Mouse (Mus musculus): Measurements from ENCODE around the gene Sorcs1. TPM values are rescaled to one million over a fixed set of nuclear protein-coding genes. Genes with fewer than 3 reads are reported as not detected.

Sorcs1 gene
- polyA plus RNA-seq, 1 experiment from 2014 or later, result 3.5 TPM

DNA sequence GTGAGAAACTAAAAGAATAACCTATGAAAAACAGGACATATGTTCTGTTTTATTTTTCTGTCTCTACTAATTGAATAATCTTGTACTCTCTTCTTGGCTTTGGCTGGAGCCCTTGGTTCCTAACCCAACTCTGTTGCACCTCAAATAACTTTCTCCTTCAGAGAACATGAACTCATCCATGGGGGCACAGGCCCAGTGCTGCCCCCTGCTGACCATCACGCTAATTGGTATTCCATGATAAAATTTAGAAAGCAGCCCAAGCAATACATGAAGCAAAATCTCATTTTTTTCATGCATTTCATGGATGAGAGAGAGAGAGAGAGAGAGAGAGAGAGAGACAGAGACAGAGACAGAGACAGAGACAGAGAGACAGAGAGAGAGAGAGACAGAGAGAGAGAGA lies 255.5 kb downstream of the Sorcs1 start:
- Histone ChIP-seq H3K4me1 (ENCODE audit: control insufficient read depth, insufficient read depth, low read length) (no peaks in the 10 kb centered on the region; the same call in 1 of the 2 replicates), H3K9me3 (ENCODE audit: control insufficient read depth, low read length) (no peaks in the 10 kb centered on the region), H3K27ac (replicated peaks; ENCODE audit: low read depth, low read length) (no peak overlapping the region), H3K27me3 (replicated peaks; ENCODE audit: control insufficient read depth, insufficient read depth, low read length) (0 out of 2 replicates have a peak, but pooled peaks cover 3% of the 10 kb centered on the region), H3K4me3 (ENCODE audit: low read depth, low read length) (no peak overlapping the region), H3K9ac (ENCODE audit: low read depth, low read length) (no peak overlapping the region), H3K36me3 (ENCODE audit: control insufficient read depth, insufficient read depth, low read length) (no peaks in the 10 kb centered on the region), H3K4me2 (ENCODE audit: low read depth, low read length) (no peak overlapping the region)
- DNase-seq (ENCODE audit: low spot score), result no peak
- 70% methylated on average over 1 of the region's 1 CpGs for WGBS
- no peak for ATAC-seq (ENCODE audit: low read depth)

DNA sequence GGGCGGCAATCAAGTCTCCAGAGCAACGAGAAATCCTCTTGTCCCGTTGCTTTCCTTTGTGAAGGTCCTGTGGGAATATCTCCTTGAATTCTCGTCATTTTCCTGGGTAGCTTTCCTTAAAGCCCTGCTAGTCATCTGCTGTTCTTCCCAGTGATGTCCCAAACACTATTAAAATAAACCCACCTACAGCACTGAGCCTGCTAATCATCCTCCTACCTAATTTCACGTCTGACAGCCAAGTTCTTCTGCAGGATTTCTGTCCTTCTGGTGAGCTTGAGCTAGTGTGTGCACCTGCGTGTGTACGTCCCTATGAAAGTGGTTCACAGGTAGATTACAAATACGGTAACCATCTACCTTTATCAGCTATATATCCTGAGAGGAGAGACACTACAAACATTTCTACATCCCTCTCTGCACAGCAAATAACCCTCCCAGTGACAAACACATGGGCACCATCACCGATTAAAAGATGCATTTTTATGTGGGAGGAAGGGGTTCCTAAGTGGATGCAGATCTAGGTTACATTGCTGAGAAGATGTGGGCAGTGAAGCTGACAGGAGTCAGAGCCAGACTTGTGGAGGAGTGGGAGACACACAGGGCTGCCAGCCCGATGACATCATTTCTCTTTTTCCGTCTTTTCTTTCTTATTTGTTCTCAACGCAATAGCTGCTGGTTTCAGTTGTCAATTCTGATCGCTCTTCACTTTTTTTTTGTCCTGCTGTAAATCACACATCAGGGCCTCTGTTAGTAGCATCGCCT lies 259.3 kb downstream of the Sorcs1 start:
- WGBS, result 49% methylated on average over 14 of the region's 14 CpGs
- H3K4me3 ChIP-seq (ENCODE audit: low read depth, low read length), result no peak overlapping the region
- ATAC-seq (ENCODE audit: low read depth) (no peak), DNase-seq (ENCODE audit: low spot score) (no peak)
- H3K4me1 ChIP-seq (ENCODE audit: control insufficient read depth, insufficient read depth, low read length), result no peaks in the 10 kb centered on the region
- H3K27ac ChIP-seq (replicated peaks; ENCODE audit: low read depth, low read length), result no peak overlapping the region
- H3K4me2 ChIP-seq (ENCODE audit: low read depth, low read length), result no peak overlapping the region
- no peak overlapping the region for H3K9ac ChIP-seq (ENCODE audit: low read depth, low read length)
- 0 out of 2 replicates have a peak, but pooled peaks cover 3% of the 10 kb centered on the region for H3K27me3 ChIP-seq (replicated peaks; ENCODE audit: control insufficient read depth, insufficient read depth, low read length)
- H3K9me3 ChIP-seq (ENCODE audit: control insufficient read depth, low read length), result no peaks in the 10 kb centered on the region
- no peaks in the 10 kb centered on the region for H3K36me3 ChIP-seq (ENCODE audit: control insufficient read depth, insufficient read depth, low read length)

DNA sequence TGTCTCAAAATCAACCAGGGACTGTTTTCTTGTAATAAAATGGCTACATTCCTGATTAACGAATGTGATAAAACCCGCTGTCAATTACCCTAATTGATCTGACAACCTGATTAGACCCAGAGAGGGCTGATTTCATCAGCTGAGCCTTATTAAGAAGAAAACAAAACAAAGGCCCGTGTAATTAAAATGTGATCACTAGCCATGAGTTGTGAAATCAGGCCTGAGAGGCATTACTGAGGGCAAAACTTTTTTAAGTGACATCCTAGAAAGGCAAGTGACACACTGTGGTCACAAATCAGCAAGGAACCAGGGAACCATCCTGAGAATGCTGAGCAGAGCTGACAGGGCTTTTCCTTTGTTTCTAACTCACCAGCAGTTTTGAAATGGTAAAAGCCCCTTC lies 267.9 kb downstream of the Sorcs1 start:
- ATAC-seq (ENCODE audit: low read depth) (no peak), DNase-seq (ENCODE audit: low spot score) (no peak)
- Histone ChIP-seq H3K4me2 (ENCODE audit: low read depth, low read length) (no peak overlapping the region), H3K4me3 (ENCODE audit: low read depth, low read length) (no peak overlapping the region), H3K27me3 (replicated peaks; ENCODE audit: control insufficient read depth, insufficient read depth, low read length) (no peaks in the 10 kb centered on the region), H3K4me1 (ENCODE audit: control insufficient read depth, insufficient read depth, low read length) (no peaks in the 10 kb centered on the region), H3K9ac (ENCODE audit: low read depth, low read length) (no peak overlapping the region), H3K27ac (replicated peaks; ENCODE audit: low read depth, low read length) (no peak overlapping the region), H3K36me3 (ENCODE audit: control insufficient read depth, insufficient read depth, low read length) (no peaks in the 10 kb centered on the region), H3K9me3 (ENCODE audit: control insufficient read depth, low read length) (no peaks in the 10 kb centered on the region)
- WGBS, result 69% methylated on average over 3 of the region's 3 CpGs

DNA sequence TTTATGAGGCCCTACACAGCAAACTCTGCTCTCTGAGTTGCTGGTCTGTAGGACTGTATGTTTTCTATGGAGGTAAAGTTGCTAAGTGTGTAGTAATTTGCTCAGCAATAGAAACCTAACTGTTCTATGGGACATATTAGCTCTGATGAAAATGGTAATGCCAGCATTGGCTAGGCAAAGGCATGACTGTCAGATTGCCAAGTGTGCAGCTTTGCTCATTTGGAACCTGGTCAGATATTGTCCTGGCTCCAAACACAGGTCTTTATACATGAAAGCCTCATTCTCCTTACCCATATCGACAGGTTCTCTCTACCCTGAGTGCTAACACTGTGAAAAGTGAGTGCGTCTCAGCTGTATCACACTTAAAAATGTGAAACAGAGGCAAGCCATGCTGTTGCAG lies 280.1 kb downstream of the Sorcs1 start:
- no peaks in the 10 kb centered on the region for H3K9me3 ChIP-seq (ENCODE audit: control insufficient read depth, low read length)
- 94% methylated on average over 2 of the region's 2 CpGs for WGBS

DNA sequence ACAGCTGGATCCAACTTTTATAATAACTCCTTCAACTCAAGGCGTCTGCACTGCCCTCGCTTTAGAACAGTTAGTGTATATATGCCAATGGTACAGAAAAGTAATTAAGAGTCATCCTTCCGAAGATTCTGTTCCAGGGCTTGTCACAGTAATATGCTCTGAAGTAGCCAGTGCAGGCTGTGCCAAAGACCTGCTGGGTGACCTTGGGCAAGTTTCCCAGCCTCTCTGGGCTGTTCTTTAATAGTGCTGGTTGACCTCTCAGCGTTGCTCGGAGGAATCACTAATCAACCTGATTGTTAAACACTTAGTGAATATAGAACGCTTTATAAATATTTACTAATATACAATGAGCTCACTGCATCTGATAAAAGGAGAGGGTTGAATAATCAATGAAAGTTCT lies 282.7 kb downstream of the Sorcs1 start:
- ATAC-seq (ENCODE audit: low read depth) (no peak), DNase-seq (ENCODE audit: low spot score) (no peak)
- no peaks in the 10 kb centered on the region for H3K36me3 ChIP-seq (ENCODE audit: control insufficient read depth, insufficient read depth, low read length)
- H3K9me3 ChIP-seq (ENCODE audit: control insufficient read depth, low read length), result no peaks in the 10 kb centered on the region
- H3K9ac ChIP-seq (ENCODE audit: low read depth, low read length), result no peak overlapping the region
- H3K4me3 ChIP-seq (ENCODE audit: low read depth, low read length), result no peak overlapping the region
- H3K4me1 ChIP-seq (ENCODE audit: control insufficient read depth, insufficient read depth, low read length), result no peaks in the 10 kb centered on the region
- H3K4me2 ChIP-seq (ENCODE audit: low read depth, low read length), result no peak overlapping the region
- no peaks in the 10 kb centered on the region for H3K27me3 ChIP-seq (replicated peaks; ENCODE audit: control insufficient read depth, insufficient read depth, low read length)
- WGBS, result 85% methylated on average over 6 of the region's 6 CpGs
- no peak overlapping the region for H3K27ac ChIP-seq (replicated peaks; ENCODE audit: low read depth, low read length)

More for the DNA sequence above, 280.1 kb downstream of the Sorcs1 start:
- no peaks in the 10 kb centered on the region for H3K4me1 ChIP-seq (ENCODE audit: control insufficient read depth, insufficient read depth, low read length)
- no peak overlapping the region for H3K27ac ChIP-seq (replicated peaks; ENCODE audit: low read depth, low read length)
- ATAC-seq (ENCODE audit: low read depth), result no peak
- no peak overlapping the region for H3K4me3 ChIP-seq (ENCODE audit: low read depth, low read length)
- no peaks in the 10 kb centered on the region for H3K27me3 ChIP-seq (replicated peaks; ENCODE audit: control insufficient read depth, insufficient read depth, low read length)
- DNase-seq (ENCODE audit: low spot score), result no peak
- H3K36me3 ChIP-seq (ENCODE audit: control insufficient read depth, insufficient read depth, low read length), result no peaks in the 10 kb centered on the region
- H3K9ac ChIP-seq (ENCODE audit: low read depth, low read length), result no peak overlapping the region
- no peak overlapping the region for H3K4me2 ChIP-seq (ENCODE audit: low read depth, low read length)

DNA sequence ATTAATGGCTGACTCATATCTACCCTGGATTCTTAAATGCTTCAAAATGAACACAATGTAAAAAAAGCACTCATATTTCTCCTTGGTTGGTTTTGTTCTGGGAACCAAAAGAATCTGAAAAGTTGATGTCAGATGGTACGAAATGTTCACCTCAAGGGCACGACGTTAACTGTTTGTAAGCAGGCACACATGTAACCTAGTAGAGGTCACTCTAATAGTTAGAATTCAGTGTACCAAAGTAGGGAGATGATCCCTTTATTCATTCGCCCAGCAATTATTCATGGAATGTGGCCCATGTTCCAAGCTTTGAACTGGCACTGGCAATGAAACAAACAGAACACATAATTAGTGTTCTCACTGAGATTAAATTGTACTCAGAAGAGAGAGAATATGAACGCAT lies 284.3 kb downstream of the Sorcs1 start:
- Histone ChIP-seq H3K4me2 (ENCODE audit: low read depth, low read length) (no peak overlapping the region), H3K4me3 (ENCODE audit: low read depth, low read length) (no peak overlapping the region), H3K36me3 (ENCODE audit: control insufficient read depth, insufficient read depth, low read length) (no peaks in the 10 kb centered on the region), H3K27ac (replicated peaks; ENCODE audit: low read depth, low read length) (no peak overlapping the region), H3K9me3 (ENCODE audit: control insufficient read depth, low read length) (no peaks in the 10 kb centered on the region), H3K27me3 (replicated peaks; ENCODE audit: control insufficient read depth, insufficient read depth, low read length) (no peaks in the 10 kb centered on the region), H3K4me1 (ENCODE audit: control insufficient read depth, insufficient read depth, low read length) (no peaks in the 10 kb centered on the region), H3K9ac (ENCODE audit: low read depth, low read length) (no peak overlapping the region)
- ATAC-seq (ENCODE audit: low read depth), result no peak
- 77% methylated on average over 5 of the region's 5 CpGs for WGBS
- no peak for DNase-seq (ENCODE audit: low spot score)

DNA sequence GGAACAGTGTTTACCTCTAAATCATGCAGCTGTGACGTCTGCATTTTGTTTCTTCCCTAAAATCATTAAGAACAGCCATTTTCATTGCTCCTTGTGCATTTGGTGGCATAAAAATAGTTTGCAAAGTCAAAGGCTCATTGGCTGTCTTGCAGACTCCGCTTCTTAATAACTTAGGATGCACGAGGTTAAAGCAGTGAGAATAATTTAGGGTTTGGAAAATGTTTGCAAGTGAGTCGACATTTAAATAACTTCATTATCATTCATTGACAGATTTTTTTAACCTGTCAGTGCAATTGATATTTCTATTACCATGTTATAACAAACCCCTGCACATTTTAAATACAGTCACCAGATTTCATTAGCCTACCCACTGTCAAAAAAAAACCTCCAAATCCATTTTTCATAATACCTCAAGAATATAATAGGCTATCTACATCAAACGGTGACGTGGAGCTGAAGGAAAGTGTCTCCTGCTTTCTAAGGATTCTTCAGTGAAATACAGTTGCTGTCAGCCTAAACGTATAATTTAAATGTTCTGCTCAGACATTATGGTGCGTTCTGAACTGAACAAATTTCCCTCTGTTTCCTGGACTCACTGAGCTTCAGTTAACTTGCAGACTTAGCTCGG lies 288.4 kb downstream of the Sorcs1 start:
- H3K27ac ChIP-seq (replicated peaks; ENCODE audit: low read depth, low read length), result no peak overlapping the region
- DNase-seq (ENCODE audit: low spot score) (no peak), ATAC-seq (ENCODE audit: low read depth) (no peak)
- H3K4me1 ChIP-seq (ENCODE audit: control insufficient read depth, insufficient read depth, low read length), result no peaks in the 10 kb centered on the region
- no peaks in the 10 kb centered on the region for H3K27me3 ChIP-seq (replicated peaks; ENCODE audit: control insufficient read depth, insufficient read depth, low read length)
- no peak overlapping the region for H3K4me3 ChIP-seq (ENCODE audit: low read depth, low read length)
- peaks cover 5% of the 10 kb centered on the region for H3K9me3 ChIP-seq (ENCODE audit: control insufficient read depth, low read length)
- no peak overlapping the region for H3K9ac ChIP-seq (ENCODE audit: low read depth, low read length)
- H3K36me3 ChIP-seq (ENCODE audit: control insufficient read depth, insufficient read depth, low read length), result no peaks in the 10 kb centered on the region
- WGBS, result 71% methylated on average over 9 of the region's 9 CpGs
- no peak overlapping the region for H3K4me2 ChIP-seq (ENCODE audit: low read depth, low read length)

DNA sequence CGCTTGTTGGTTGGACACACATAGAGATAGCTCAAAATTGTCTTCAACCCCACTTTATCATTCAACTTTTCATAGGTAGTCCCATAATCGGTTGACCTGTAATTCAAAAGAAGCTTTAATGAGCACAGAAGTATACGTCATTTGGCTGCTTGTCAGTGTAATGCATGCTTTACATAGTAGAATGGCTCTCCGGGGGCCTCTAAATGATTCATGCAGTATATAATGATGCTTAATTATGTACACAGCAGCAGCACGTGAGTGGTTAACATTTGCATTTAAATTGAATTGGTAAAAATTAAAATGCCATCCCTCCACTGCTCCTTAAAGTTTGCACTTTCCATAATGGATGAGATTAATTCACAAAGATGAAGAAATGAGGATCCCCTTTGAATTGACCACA lies 299.5 kb downstream of the Sorcs1 start:
- Histone ChIP-seq H3K4me2 (ENCODE audit: low read depth, low read length) (no peak overlapping the region), H3K4me3 (ENCODE audit: low read depth, low read length) (no peak overlapping the region), H3K27ac (replicated peaks; ENCODE audit: low read depth, low read length) (no peak overlapping the region), H3K4me1 (ENCODE audit: control insufficient read depth, insufficient read depth, low read length) (no peaks in the 10 kb centered on the region), H3K9me3 (ENCODE audit: control insufficient read depth, low read length) (no peaks in the 10 kb centered on the region), H3K36me3 (ENCODE audit: control insufficient read depth, insufficient read depth, low read length) (no peaks in the 10 kb centered on the region), H3K9ac (ENCODE audit: low read depth, low read length) (no peak overlapping the region), H3K27me3 (replicated peaks; ENCODE audit: control insufficient read depth, insufficient read depth, low read length) (no peaks in the 10 kb centered on the region)
- 81% methylated on average over 5 of the region's 5 CpGs for WGBS
- no peak for ATAC-seq (ENCODE audit: low read depth)
- DNase-seq (ENCODE audit: low spot score), result no peak

DNA sequence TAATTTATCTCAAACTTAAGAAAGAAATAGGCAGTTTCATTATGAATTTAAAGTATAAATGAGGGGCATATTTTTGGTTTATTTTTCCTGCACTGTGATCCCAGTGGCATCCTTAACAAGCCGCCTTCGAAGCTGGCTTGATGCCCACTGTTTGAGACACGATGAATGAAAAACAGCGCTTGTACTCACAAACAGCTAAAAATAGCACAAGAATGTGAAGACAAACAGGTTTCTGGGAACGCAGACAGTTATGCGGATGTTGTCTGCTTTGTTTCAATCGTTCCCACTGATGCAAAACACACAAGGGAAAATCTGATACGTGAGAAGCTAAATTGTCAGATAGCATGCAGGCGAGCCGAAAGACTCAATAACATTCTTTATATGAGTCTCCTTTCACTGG lies 303.7 kb downstream of the Sorcs1 start:
- H3K4me3 ChIP-seq (ENCODE audit: low read depth, low read length), result no peak overlapping the region
- no peaks in the 10 kb centered on the region for H3K36me3 ChIP-seq (ENCODE audit: control insufficient read depth, insufficient read depth, low read length)
- H3K9me3 ChIP-seq (ENCODE audit: control insufficient read depth, low read length), result no peaks in the 10 kb centered on the region
- DNase-seq (ENCODE audit: low spot score) (peak; percentile 89), ATAC-seq (ENCODE audit: low read depth) (0 out of 2 replicates have a peak, but pooled peaks have one; percentile 37)
- H3K27ac ChIP-seq (replicated peaks; ENCODE audit: low read depth, low read length), result 0 out of 2 replicates have a peak overlapping the region, but pooled peaks have one; percentile 6
- H3K9ac ChIP-seq (ENCODE audit: low read depth, low read length), result no peak overlapping the region
- 36% methylated on average over 10 of the region's 10 CpGs for WGBS
- no peaks in the 10 kb centered on the region for H3K4me1 ChIP-seq (ENCODE audit: control insufficient read depth, insufficient read depth, low read length)
- peak overlapping the region; percentile 32 for H3K4me2 ChIP-seq (ENCODE audit: low read depth, low read length)
- no peaks in the 10 kb centered on the region for H3K27me3 ChIP-seq (replicated peaks; ENCODE audit: control insufficient read depth, insufficient read depth, low read length)

Measured in embryonic facial prominence, embryonic 14.5 days (tissue).